Mouse (Mus musculus) E14TG2a.4 (cell line): ENCODE measurements around the gene Bspry.

Experiments
- CTCF ChIP-seq: conservative IDR thresholded peaks from 2 replicates; pipeline ENCODE4 v1.5.1; 2014; ENCODE audit warnings: low read length
- NANOG ChIP-seq: IDR thresholded peaks from 2 replicates; pipeline ENCODE4 v1.6.1; 2014; ENCODE audit warnings: borderline replicate concordance, low read length, mixed read lengths
- POU5F1 ChIP-seq: IDR thresholded peaks from 2 replicates; pipeline ENCODE4 v1.6.1; 2014; ENCODE audit warnings: low read length, borderline replicate concordance

GRCm38 (mm10) chr4:62479937-62480708 lies at the start of gene Bspry:
- TF ChIP-seq CTCF (no peak), POU5F1 (no peak), NANOG (no peak)
